Mouse (Mus musculus) heart, postnatal 0 days (tissue): Measurements from ENCODE around the gene Ispd.

Source experiments
- CTCF ChIP-seq: IDR thresholded peaks from 2 replicates; pipeline ENCODE4 v1.5.1; 2016; ENCODE audit warnings: antibody characterized with exemption, control low read depth, low read depth
- EP300 ChIP-seq: IDR thresholded peaks from 2 replicates; pipeline ENCODE4 v1.6.1; 2016; ENCODE audit warnings: antibody characterized with exemption, low read depth

DNA sequence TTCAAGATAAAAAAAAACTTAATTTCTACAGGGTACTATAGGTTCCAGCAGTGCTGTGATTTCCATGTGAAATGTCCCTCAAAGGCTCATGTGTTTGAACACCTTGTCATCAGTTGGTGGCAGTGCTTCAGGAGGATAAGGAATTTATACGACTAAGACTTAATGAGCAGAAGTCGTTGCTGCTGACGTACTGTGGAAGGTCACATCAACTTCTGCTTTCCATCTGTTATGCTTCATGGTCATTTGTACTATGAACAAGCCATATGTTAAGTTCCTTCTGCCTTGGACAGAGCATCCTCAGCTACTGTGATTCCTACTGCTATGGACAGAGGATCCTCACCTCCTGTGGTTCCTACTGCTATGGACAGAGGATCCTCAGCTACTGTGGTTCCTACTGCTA lies 21.2 kb upstream of the Ispd start:
- no peak for TF ChIP-seq CTCF
- TF ChIP-seq EP300, result no peak
